Mouse (Mus musculus): ENCODE measurements around the gene Tph1.
"Not testable (repeated sequence)": the region's sequence is repeated elsewhere in the genome, so short reads cannot be mapped to it uniquely, and the experiment has no call there.

Gene Tph1

GRCm38 (mm10) chr7:46672160-46672672 lies at the start of gene Tph1:
Tph1 (minus strand) TSS chr7:46672537.
- DNase-seq (ENCODE audit: low spot score in 2 of 2), result no peak

- DNase-seq (ENCODE audit: low spot score in 2 of 2), result no peak
These were observed 48.1 kb upstream of the Tph1 start for GRCm38 (mm10) chr7:46720460-46720859.

GRCm38 (mm10) chr7:46719526-46719925 lies 47.2 kb upstream of the Tph1 start:
- DNase-seq (ENCODE audit: low spot score in 2 of 2), result no peak

GRCm38 (mm10) chr7:46718591-46719270 lies 46.4 kb upstream of the Tph1 start:
- DNase-seq (ENCODE audit: low spot score in 2 of 2), result no peak

DNA sequence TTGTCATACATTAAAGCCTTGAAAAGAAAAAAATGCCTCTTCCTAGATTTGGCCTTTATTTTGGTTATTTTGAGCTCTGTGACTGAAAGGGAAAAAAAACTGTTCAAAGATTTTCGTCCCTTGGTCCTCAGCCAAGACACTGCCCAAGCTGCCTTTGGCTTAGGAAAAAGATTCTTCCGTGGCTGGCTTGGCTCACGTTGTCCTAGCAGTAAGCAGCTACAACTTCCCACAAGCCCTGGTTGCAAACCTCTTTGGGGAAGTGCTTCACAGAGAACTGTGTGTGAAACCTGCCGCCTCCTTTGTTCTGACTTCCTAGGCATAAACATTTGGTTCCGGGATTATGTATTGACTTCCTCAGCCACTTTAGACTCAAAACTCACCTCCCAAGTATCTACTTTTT lies 44.6 kb upstream of the Tph1 start:
- no peak for DNase-seq (ENCODE audit: low spot score in 2 of 2)

DNA sequence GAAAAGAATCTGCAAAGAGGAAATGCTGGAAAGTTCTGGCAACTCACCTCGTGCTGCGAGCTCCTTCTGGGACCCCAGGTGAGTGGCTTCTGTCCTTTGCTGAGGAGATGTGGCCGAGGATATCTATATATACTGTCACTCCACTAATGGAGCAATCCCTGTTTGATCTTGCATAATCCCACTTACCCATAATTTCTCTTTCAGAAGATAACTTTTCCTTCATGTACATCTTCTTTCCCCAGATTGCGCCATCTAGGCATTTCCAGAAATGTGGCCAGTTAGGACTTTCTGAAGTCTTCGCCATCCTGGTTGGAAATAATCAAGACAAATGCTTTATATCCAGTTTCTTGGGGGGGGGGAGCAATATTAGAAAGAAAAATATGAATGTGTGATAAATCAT lies 43.3 kb upstream of the Tph1 start, which contains the start of gene Saa3:
TSS of gene Saa3 (minus strand) at position 101 of the 400 bp plus-strand sequence.
- DNase-seq (ENCODE audit: low spot score in 2 of 2), result no peak

- peak; percentile 57 to 78 for DNase-seq (ENCODE audit: low spot score in 2 of 2)
These were observed 42.2 kb upstream of the Tph1 start for GRCm38 (mm10) chr7:46714518-46714917.

DNA sequence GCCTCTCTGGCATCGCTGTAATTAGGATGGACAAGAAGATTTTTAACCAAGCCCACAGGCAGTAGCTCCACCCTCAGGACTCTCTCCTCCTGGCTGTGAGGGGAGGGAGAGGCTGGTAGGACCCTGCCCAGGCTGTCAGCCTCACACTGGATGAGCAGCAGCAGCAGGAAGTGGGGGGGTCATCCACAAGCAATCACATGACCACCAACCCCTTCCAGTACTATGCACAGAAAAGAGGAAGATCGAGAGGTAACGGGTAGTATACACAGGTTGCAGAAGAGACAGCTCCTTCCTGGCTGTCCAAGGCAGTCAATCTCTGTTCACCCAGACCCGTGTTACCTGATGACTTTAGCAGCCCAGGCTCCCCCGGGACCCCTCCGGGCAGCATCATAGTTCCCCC lies 39.9 kb upstream of the Tph1 start:
- DNase-seq (ENCODE audit: low spot score in 2 of 2), result peak in 1 of 2 experiments; percentile 23

GRCm38 (mm10) chr7:46710390-46710844 lies 38.1 kb upstream of the Tph1 start, which contains the start of gene Saal1:
Saal1 (minus strand) TSS chr7:46710680.
- peak; percentile 80 to 93 for DNase-seq (ENCODE audit: low spot score in 2 of 2)

DNA sequence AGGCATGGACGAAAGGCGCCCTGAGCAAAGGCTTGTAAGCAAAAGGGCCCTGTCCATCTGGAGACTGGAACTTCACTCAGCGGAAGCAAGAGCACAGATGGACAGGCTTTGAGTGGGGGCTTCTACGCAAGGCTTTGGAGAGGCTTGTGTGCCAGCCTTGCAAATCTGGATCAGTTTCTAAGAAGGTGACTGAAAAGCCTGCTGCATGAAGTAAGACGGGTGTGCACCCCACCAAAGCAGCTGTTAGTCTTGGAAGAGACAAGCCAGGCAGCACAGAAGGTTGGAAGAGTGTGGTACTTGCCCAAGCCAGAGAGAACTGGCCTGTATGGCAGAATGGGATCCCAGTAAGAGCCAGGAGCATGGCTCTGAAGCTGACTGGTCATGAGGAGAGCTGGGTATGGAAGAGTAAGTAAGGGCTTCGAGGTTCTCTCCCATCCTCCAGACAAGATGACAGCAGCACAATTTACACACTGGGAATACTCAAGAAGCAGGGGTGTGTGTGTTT lies 28.2 kb upstream of the Tph1 start:
- DNase-seq (ENCODE audit: low spot score in 2 of 2), result no peak

DNA sequence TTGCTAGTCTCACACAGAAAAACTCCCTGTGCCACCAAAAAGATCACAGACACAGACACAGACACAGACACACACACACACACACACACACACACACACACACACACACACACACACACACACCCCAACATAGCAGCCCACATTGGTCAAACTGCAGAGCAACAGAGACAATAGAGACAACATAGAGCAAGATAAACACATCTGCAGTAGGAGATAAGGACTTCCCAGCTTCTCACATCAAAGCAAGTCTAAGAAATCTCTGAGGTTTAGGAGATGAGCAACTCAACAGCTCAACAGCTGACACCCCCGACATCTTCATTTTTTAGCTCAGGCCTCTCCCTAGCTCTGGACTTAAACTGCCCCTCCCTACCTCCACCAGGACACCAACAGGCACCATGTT lies 24.4 kb upstream of the Tph1 start:
- DNase-seq (ENCODE audit: low spot score in 2 of 2), result no peak

- DNase-seq (ENCODE audit: low spot score in 2 of 2), result peak in 1 of 2 experiments; percentile 60
These were observed 14.5 kb upstream of the Tph1 start for GRCm38 (mm10) chr7:46686827-46687226.

DNA sequence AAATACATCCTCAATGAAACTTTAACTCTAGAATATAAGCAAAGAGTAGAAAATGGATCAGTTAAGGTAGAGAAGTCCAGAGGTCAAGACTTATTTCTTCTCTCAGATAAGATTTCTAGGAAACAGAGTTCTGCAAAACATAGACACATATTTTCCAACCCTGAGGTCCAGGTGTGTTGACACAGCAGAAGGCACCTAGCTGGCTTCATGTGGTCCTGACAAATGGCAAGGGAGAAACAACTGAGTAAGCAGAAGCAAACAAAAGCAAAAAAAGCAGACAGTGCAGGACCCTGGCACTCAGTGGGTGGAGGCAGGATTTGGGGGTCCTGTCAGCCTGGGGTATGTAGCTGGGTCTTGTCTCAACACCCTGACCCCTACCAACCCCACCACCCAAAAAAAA lies 8.4 kb upstream of the Tph1 start:
- DNase-seq (ENCODE audit: low spot score in 2 of 2), result no peak

GRCm38 (mm10) chr7:46679044-46679443 lies 6.7 kb upstream of the Tph1 start:
- DNase-seq (ENCODE audit: low spot score in 2 of 2), result not testable (repeated sequence)

DNA sequence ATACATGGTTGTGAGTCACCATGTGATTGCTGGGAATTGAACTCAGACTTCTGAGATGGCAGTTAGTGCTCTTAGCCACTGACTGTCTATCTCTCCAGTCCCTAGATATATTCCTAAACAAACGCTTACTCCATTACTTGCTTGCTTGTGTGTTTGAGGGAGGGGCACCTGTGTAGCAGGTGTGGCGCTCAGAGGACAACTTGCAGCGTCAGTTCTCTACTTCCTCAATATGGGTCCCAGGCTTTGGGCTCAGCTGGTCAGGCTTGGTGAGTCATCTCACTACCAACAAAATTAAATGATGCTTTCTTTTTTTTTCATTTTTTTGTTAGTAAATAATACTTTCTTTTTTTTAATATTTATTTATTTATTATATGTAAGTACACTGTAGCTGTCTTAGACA lies 6.1 kb upstream of the Tph1 start:
- DNase-seq (ENCODE audit: low spot score in 2 of 2), result no peak

DNA sequence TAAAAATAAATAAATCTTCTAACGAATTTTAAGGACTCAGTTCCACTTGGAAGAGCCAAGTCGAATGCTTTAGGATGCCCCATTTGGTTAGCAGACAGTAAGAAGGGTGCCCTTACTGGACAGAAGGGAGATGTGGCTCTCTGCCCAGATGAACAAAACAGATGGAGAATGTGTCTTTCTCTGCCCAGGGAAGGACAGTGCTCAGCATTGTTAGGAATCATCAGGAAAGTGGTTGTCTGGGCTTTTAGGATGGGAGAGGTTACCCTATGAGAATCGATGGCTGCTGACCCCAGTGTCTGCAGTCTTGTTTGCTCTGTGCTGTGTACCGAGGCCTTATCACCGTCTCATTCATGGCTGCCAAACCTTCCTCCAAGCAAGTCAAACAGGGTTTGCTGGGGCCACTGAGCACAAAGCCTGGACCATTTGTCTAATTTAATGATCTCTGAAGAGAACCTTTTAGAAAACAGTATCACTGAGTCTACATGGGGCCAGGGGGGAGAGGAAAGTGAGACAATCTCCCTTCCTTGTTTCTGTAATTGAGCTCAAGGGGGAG lies 4.5 kb upstream of the Tph1 start:
- DNase-seq (ENCODE audit: low spot score in 2 of 2), result no peak

DNA sequence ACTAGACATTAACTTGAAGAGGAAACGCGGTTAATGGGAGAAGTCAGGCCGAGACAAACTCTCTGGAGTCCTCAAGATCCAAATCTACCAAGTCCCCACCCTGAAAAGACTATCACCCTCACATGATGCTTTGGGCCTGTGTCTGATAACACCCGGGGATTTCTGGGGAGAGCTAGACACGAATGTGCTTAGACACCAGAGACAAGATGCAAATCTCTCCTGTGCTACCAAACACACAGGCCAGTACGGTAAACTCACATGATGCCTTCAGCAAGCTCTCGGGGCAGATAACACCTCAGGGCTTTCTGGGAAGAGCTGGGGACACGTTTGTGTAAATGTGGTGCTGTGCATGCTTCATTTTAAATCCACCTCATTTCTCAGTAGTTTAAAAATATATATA lies 3.5 kb upstream of the Tph1 start:
- DNase-seq (ENCODE audit: low spot score in 2 of 2), result no peak

DNA sequence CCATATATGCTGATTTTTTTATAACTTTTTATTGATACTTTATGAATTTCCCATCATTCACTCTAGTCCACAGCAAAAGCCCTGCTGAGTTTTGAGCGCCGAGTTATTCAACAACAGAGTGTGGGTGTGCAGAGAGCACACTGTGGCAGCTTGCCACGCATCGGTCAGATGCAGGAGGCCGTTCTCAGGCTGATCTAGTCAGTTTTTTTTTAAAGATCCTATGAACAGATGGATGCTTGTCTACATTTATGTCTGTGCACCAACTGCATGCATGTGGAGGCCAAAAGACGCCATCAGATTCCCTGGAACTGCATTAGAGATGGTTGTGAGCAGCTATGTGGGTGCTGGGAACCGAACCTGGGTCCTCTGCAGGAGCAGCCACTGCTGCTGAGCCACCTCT lies 2.7 kb upstream of the Tph1 start:
- DNase-seq (ENCODE audit: low spot score in 2 of 2), result no peak

DNA sequence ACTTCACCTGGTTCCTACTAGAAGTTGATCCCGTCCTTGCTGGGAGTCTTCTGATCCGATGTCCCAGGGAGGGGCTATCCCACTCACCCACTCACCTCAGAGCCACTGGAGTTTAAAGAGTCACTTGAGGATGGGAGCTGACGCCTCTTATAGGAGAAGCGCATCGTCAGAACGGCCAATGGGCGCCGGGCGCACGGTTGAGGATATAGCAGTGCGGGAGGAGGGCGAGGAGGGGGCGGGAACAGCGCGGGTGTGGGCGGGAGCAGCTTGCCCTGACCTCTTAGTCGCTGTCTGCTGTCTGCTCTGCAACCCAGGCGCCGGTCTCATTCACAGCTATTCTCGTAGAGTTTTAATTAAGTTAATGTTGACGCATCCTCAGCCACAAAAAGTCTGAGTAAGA lies 5.1 kb downstream of the Tph1 start:
- DNase-seq (ENCODE audit: low spot score in 2 of 2), result no peak

DNA sequence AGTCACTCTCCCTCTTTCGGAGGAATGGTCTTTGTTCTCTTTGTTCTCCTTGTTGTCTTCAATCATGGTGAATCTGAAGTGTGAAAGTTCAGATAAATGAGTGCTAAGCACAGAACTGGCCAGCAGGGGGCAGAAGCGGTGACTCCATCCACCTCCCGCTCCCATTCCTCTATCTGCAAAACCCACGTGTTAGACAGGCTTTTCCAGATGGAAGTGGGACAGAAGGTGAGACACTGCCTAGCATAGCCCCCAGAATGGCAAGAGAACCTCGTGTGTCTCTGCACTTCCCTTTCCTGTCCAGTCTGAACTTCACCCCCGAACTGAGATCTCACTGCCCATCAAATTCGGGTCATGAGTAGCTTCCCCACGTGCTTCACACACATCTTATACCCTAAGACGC lies 7.1 kb downstream of the Tph1 start:
- DNase-seq (ENCODE audit: low spot score in 2 of 2), result peak; percentile 7 to 50

DNA sequence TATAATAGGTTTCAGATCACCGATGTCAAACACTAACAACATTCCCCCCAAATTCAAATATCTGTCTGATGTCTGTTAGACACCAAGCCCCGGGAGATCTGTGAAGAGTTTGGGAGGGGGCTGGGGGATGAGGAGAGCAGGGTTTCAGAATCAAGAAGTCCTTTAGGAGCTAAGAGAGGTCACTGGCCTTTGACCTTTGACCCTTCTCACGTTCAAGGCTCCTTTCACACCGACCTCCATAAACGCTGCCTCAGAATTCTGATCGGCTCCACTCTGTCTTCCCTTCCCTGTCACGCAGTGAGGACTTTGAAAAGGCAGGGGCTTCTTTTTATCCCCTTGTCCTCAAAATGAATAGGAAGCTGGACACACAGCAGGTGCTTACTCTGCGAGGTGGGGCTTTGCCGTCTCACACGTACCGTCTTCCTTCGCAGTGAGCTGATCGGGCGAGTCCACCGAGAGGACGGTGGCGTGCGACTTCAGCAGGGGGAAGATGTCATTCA lies 10.7 kb downstream of the Tph1 start:
- no peak for DNase-seq (ENCODE audit: low spot score in 2 of 2)

GRCm38 (mm10) chr7:46652279-46652678 lies 20.1 kb downstream of the Tph1 start:
- no peak for DNase-seq (ENCODE audit: low spot score in 2 of 2)

GRCm38 (mm10) chr7:46650231-46650630 lies 22.1 kb downstream of the Tph1 start:
- DNase-seq (ENCODE audit: low spot score in 2 of 2), result not testable (repeated sequence)

All from spleen, postnatal 10 days (tissue).